Mouse (Mus musculus): Measurements from ENCODE around the gene BC049715. TPM values are rescaled to one million over a fixed set of nuclear protein-coding genes. Genes with fewer than 3 reads are reported as not detected.

BC049715 gene
- polyA plus RNA-seq, 1 experiment from 2014 or later: 2.4 TPM

DNA sequence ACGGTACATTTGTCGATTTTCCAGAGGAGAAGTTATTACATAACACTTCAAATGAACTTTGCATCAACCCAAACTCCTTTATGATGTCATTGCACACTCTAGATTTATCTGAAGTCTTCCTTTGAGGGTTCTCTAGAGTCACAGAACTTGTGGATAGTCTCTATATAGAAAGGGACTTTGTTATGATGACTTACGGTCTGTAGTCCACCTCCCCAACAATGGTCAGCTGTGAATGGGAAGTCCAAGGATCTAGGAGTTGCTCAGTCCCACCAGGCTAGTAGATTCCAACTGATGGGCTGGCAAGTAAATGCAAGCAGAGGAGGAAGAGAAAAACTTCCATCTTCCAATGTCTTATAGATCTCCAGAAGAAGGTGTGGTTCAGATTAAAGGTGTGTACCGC, 1.3 kb downstream of the BC049715 start:
- peaks cover 16% of the 10 kb centered on the region for H3K4me1 ChIP-seq (replicated peaks)
- no peak overlapping the region for H3K27ac ChIP-seq
- no peak for ATAC-seq (ENCODE audit: low read depth)
- peak overlapping the region; percentile 62 for H3K9ac ChIP-seq
- H3K4me3 ChIP-seq (replicated peaks): peak overlapping the region; percentile 89
- H3K4me2 ChIP-seq: peak overlapping the region; percentile 70
- no peaks in the 10 kb centered on the region for H3K27me3 ChIP-seq
- DNase-seq: no peak
- H3K36me3 ChIP-seq: peaks cover 20% of the 10 kb centered on the region
- 29% methylated on average over 4 of the region's 4 CpGs for WGBS (ENCODE audit: insufficient replicate concordance)
- H3K9me3 ChIP-seq (replicated peaks): no peaks in the 10 kb centered on the region

- Histone ChIP-seq H3K4me3 (replicated peaks) (no peak overlapping the region), H3K36me3 (no peaks in the 10 kb centered on the region), H3K4me2 (no peak overlapping the region), H3K4me1 (replicated peaks) (peaks cover 11% of the 10 kb centered on the region), H3K27ac (no peak overlapping the region; the same call in 1 of the 2 replicates), H3K9me3 (replicated peaks) (no peaks in the 10 kb centered on the region), H3K9ac (no peak overlapping the region), H3K27me3 (peaks cover 2% of the 10 kb centered on the region; the same call in 1 of the 2 replicates)
- no peak for ATAC-seq (ENCODE audit: low read depth)
- no peak for DNase-seq
- WGBS (ENCODE audit: insufficient replicate concordance): 29% methylated on average over 5 of the region's 5 CpGs
These were observed 4.3 kb downstream of the BC049715 start for GRCm38 (mm10) chr6:136831712-136832111.

DNA sequence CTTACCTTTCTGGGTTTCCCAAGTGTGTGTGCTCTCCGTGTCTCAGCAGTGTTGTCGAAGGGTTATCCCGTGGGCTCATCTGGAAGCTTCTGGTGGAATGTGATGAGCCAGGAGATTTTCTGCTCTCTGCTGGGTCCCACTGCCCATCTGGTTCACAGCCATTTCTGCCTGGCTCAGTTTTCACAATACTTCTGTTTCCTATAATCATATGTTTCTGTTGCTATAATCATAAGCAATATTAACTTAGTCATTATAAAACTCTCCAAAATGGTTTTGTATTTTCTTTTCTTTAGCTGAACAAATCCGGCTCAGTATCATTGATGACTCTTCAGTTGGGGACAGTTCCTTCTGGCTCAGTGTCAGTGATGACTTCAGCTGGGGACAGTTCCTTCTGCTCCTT, 7.9 kb downstream of the BC049715 start, which contains the start of gene Smco3:
Smco3 (minus strand) TSS at position 101 of the 400 bp plus-strand sequence.
- Histone ChIP-seq H3K36me3 (no peaks in the 10 kb centered on the region), H3K9me3 (replicated peaks) (no peaks in the 10 kb centered on the region), H3K9ac (no peak within 1 kb of the TSS), H3K27ac (no peak within 1 kb of the TSS), H3K4me2 (no peak within 1 kb of the TSS), H3K27me3 (peaks cover 7% of the 10 kb centered on the region; the same call in 1 of the 2 replicates), H3K4me1 (replicated peaks) (peaks cover 4% of the 10 kb centered on the region; the same call in 1 of the 2 replicates), H3K4me3 (replicated peaks) (no peak within 1 kb of the TSS)
- WGBS (ENCODE audit: insufficient replicate concordance): 50% methylated on average over 4 of the region's 4 CpGs
- DNase-seq: no peak
- no peak for ATAC-seq (ENCODE audit: low read depth)

DNA sequence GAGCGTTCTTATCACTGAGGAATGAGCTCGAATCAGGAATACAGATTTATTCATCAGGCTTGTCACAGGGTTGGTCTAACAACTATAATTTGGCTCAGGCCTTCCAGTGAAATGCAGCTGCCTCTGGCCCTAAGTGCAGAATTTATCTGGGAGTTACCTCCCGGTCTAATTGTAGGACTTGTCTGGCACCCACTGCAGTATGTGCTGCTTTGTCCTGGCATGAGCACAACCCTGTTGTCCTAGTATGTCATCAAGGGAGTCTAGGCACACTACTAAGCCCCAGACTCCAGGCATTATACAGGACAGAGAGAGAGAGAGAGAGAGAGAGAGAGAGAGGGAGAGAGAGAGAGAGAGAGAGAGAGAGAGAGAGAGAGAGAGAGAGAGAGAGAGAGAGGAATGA, 9.9 kb downstream of the BC049715 start:
- Histone ChIP-seq H3K9me3 (replicated peaks) (no peaks in the 10 kb centered on the region), H3K9ac (no peak overlapping the region), H3K4me2 (no peak overlapping the region), H3K36me3 (no peaks in the 10 kb centered on the region), H3K27ac (no peak overlapping the region), H3K4me3 (replicated peaks) (no peak overlapping the region), H3K4me1 (replicated peaks) (peaks cover 4% of the 10 kb centered on the region; the same call in 1 of the 2 replicates), H3K27me3 (peaks cover 7% of the 10 kb centered on the region; the same call in 1 of the 2 replicates)
- ATAC-seq (ENCODE audit: low read depth) (no peak), DNase-seq (no peak)
- 60% methylated on average over 3 of the region's 3 CpGs for WGBS (ENCODE audit: insufficient replicate concordance)

- DNase-seq: no peak
- WGBS (ENCODE audit: insufficient replicate concordance): 72% methylated on average over 2 of the region's 2 CpGs
- no peak overlapping the region for H3K4me3 ChIP-seq (replicated peaks)
- no peak for ATAC-seq (ENCODE audit: low read depth)
- H3K36me3 ChIP-seq: peaks cover 42% of the 10 kb centered on the region
- H3K4me2 ChIP-seq: no peak overlapping the region
- H3K27ac ChIP-seq: no peak overlapping the region
- H3K4me1 ChIP-seq (replicated peaks): peaks cover 30% of the 10 kb centered on the region
- no peak overlapping the region for H3K9ac ChIP-seq
- H3K27me3 ChIP-seq: no peaks in the 10 kb centered on the region
- no peaks in the 10 kb centered on the region for H3K9me3 ChIP-seq (replicated peaks)
These were observed 17.5 kb downstream of the BC049715 start for GRCm38 (mm10) chr6:136844903-136845302.

- H3K36me3 ChIP-seq: peaks cover 52% of the 10 kb centered on the region
- peaks cover 40% of the 10 kb centered on the region for H3K4me1 ChIP-seq (replicated peaks)
- no peak overlapping the region for H3K9ac ChIP-seq
- no peak overlapping the region for H3K4me3 ChIP-seq (replicated peaks)
- H3K27me3 ChIP-seq: no peaks in the 10 kb centered on the region
- no peaks in the 10 kb centered on the region for H3K9me3 ChIP-seq (replicated peaks)
- DNase-seq (no peak), ATAC-seq (ENCODE audit: low read depth) (no peak)
- no peak overlapping the region for H3K4me2 ChIP-seq
- no peak overlapping the region for H3K27ac ChIP-seq
- WGBS (ENCODE audit: insufficient replicate concordance): 81% methylated on average over 5 of the region's 5 CpGs
These were observed 18.5 kb downstream of the BC049715 start for GRCm38 (mm10) chr6:136845706-136846480.

DNA sequence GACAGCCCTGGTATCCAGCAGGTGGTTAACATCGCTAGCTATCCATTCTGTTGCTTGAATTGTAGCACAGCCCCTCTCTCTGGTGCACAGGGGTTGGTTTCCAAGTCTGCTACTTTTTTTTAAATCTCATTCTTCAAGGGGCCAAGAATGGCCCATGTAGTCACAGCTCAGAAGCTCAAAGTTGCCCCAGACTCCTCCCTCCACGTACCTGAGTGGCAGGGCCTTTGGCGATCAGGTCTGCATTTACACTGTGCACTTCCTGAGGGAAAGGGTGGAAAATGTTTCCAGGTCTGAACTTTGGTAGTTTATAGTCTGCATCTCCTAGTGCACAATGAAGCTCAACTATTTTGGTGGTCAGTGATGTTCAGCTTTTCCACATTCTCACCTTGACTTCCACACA, 19.8 kb downstream of the BC049715 start:
- no peak overlapping the region for H3K27ac ChIP-seq
- no peak overlapping the region for H3K4me3 ChIP-seq (replicated peaks)
- no peaks in the 10 kb centered on the region for H3K9me3 ChIP-seq (replicated peaks)
- H3K4me1 ChIP-seq (replicated peaks): peaks cover 53% of the 10 kb centered on the region
- no peak overlapping the region for H3K9ac ChIP-seq
- no peak overlapping the region for H3K4me2 ChIP-seq
- no peak for ATAC-seq (ENCODE audit: low read depth)
- 88% methylated on average over 3 of the region's 3 CpGs for WGBS (ENCODE audit: insufficient replicate concordance)
- H3K27me3 ChIP-seq: no peaks in the 10 kb centered on the region
- H3K36me3 ChIP-seq: peaks cover 66% of the 10 kb centered on the region
- no peak for DNase-seq

GRCm38 (mm10) chr6:136847790-136848189, 20.4 kb downstream of the BC049715 start:
- Histone ChIP-seq H3K4me3 (replicated peaks) (peak overlapping the region; percentile 15), H3K4me1 (replicated peaks) (peaks cover 56% of the 10 kb centered on the region), H3K9ac (peak overlapping the region; percentile 31; the same call in 1 of the 2 replicates), H3K9me3 (replicated peaks) (no peaks in the 10 kb centered on the region), H3K4me2 (peak overlapping the region; percentile 39), H3K27me3 (no peaks in the 10 kb centered on the region), H3K27ac (peak overlapping the region; percentile 75), H3K36me3 (peaks cover 71% of the 10 kb centered on the region)
- 20% methylated on average over 2 of the region's 2 CpGs for WGBS (ENCODE audit: insufficient replicate concordance)
- ATAC-seq (ENCODE audit: low read depth): peak; percentile 74
- DNase-seq: peak; percentile 70

DNA sequence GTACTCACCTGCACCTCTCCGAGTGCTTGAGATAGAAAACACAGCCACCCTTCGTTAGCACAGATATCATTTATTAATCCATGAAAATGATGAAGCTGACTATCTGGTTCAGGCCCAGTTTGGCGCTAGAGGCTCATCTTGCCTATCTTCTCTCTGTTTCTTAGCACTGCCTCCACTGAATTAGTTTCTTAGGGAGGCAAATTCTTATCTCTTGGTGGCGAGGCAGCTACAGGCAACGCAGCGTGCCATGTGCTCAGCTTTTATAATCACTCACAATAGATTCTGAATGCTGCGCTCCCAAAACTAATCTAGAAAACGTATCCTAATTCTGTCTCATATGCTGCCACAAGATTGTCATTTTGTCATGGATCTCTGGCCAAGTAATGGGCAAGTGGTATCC, 21.0 kb downstream of the BC049715 start:
- Histone ChIP-seq H3K4me2 (peak overlapping the region; percentile 39), H3K36me3 (peaks cover 77% of the 10 kb centered on the region), H3K9me3 (replicated peaks) (no peaks in the 10 kb centered on the region), H3K9ac (peak overlapping the region; percentile 31), H3K4me1 (replicated peaks) (peaks cover 62% of the 10 kb centered on the region), H3K27ac (peak overlapping the region; percentile 75), H3K4me3 (replicated peaks) (peak overlapping the region; percentile 15), H3K27me3 (no peaks in the 10 kb centered on the region)
- no peak for DNase-seq
- ATAC-seq (ENCODE audit: low read depth): peak; percentile 75
- WGBS (ENCODE audit: insufficient replicate concordance): 30% methylated on average over 8 of the region's 8 CpGs

- H3K4me2 ChIP-seq: peak overlapping the region; percentile 39
- H3K36me3 ChIP-seq: peaks cover 82% of the 10 kb centered on the region
- WGBS (ENCODE audit: insufficient replicate concordance): 73% methylated on average over 5 of the region's 5 CpGs
- DNase-seq (no peak), ATAC-seq (ENCODE audit: low read depth) (0 out of 2 replicates have a peak, but pooled peaks have one; percentile 29)
- no peaks in the 10 kb centered on the region for H3K27me3 ChIP-seq
- 0 out of 2 replicates have a peak overlapping the region, but pooled peaks have one; percentile 6 for H3K4me3 ChIP-seq (replicated peaks)
- no peaks in the 10 kb centered on the region for H3K9me3 ChIP-seq (replicated peaks)
- peak overlapping the region; percentile 75 for H3K27ac ChIP-seq
- H3K9ac ChIP-seq: peak overlapping the region; percentile 31; the same call in 1 of the 2 replicates
- H3K4me1 ChIP-seq (replicated peaks): peaks cover 68% of the 10 kb centered on the region
These were observed 21.5 kb downstream of the BC049715 start for GRCm38 (mm10) chr6:136848971-136849370.

DNA sequence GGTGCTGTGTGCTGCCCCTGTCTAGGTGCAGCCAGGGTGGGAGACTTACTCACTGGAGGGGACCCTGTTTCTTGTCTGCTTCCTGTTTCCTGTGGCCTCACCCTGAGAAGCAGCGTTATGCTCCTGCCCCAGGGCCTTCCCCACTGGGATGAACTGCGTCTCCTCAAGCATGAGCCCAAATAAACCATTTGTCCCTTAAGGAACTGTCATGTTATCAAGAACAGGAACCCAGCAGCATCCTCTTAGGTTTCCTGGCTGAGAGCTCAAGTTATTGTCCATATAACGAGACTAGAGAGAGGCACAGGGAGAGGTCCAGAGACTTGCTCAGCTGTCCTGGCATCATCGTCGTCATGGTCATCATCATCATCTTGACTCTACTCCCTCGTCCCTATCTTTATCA, 22.8 kb downstream of the BC049715 start:
- peaks cover 81% of the 10 kb centered on the region for H3K4me1 ChIP-seq (replicated peaks)
- H3K36me3 ChIP-seq: peaks cover 95% of the 10 kb centered on the region
- DNase-seq (no peak), ATAC-seq (ENCODE audit: low read depth) (no peak)
- 0 out of 2 replicates have a peak overlapping the region, but pooled peaks have one; percentile 7 for H3K9ac ChIP-seq
- no peaks in the 10 kb centered on the region for H3K9me3 ChIP-seq (replicated peaks)
- peak overlapping the region; percentile 39; the same call in 1 of the 2 replicates for H3K4me2 ChIP-seq
- H3K4me3 ChIP-seq (replicated peaks): peak overlapping the region; percentile 3; the same call in 1 of the 2 replicates
- WGBS (ENCODE audit: insufficient replicate concordance): 49% methylated on average over 6 of the region's 6 CpGs
- peak overlapping the region; percentile 75 for H3K27ac ChIP-seq
- H3K27me3 ChIP-seq: no peaks in the 10 kb centered on the region

Measured in liver, embryonic 13.5 days (tissue).